Mouse (Mus musculus) T-helper 2 cell (primary cell): ENCODE measurements at regions not wholly inside any gene's neighbourhood (a gene's known extent, or its start where the extent isn't known, plus 50 kb on each side); places are given as distances from the start of the nearest gene placed in this dataset.

Source experiments
- in situ Hi-C: fragments of 300-600 bp; cut with MboI, MseI; formaldehyde crosslinking; loops from one replicate; pipeline ENCODE4 v1.15.1; 2025; ENCODE audit warnings: high pct_unique_total_duplicates

- in situ Hi-C loops = no loop called here
Observed at GRCm38 (mm10) chr12:11518379-11518778, 62.5 kb downstream of the Rad51ap2 start.

GRCm38 (mm10) chr12:11562891-11563290 is 107.0 kb downstream of the Rad51ap2 start:
- in situ Hi-C loops = no loop called here

- in situ Hi-C loops = no loop called here
Observed at GRCm38 (mm10) chr12:11570160-11570559, 114.3 kb downstream of the Rad51ap2 start.

GRCm38 (mm10) chr12:11603946-11604345 is 148.1 kb downstream of the Rad51ap2 start:
- in situ Hi-C loops = no loop called here

GRCm38 (mm10) chr12:11608733-11609132 is 152.9 kb downstream of the Rad51ap2 start:
- in situ Hi-C loops = no loop called here

GRCm38 (mm10) chr12:11611656-11612055 is 155.8 kb downstream of the Rad51ap2 start:
- in situ Hi-C loops = no loop called here

GRCm38 (mm10) chr12:11615237-11615636 is 159.4 kb downstream of the Rad51ap2 start:
- in situ Hi-C loops = no loop called here

- in situ Hi-C loops = no loop called here
Observed at GRCm38 (mm10) chr12:11623561-11623960, 167.7 kb downstream of the Rad51ap2 start.

GRCm38 (mm10) chr12:11630178-11630577 is 174.3 kb downstream of the Rad51ap2 start:
- in situ Hi-C loops = loop anchor here (10.0 kb wide), 1 partner anchor 765 kb away; no protein-coding TSS in a partner anchor

- in situ Hi-C loops = loop anchor here (10.0 kb wide), 1 partner anchor 767 kb away; no protein-coding TSS in a partner anchor
Observed at GRCm38 (mm10) chr12:11631790-11632189, 175.9 kb downstream of the Rad51ap2 start.

GRCm38 (mm10) chr12:11673281-11673680 is 217.4 kb downstream of the Rad51ap2 start:
- in situ Hi-C loops = no loop called here

GRCm38 (mm10) chr12:11694797-11695196 is 238.9 kb downstream of the Rad51ap2 start:
- in situ Hi-C loops = no loop called here

- in situ Hi-C loops = no loop called here
Observed at GRCm38 (mm10) chr12:11708879-11709602, 253.2 kb downstream of the Rad51ap2 start.

GRCm38 (mm10) chr12:11717633-11718032 is 261.8 kb downstream of the Rad51ap2 start:
- in situ Hi-C loops = no loop called here

- in situ Hi-C loops = no loop called here
Observed at GRCm38 (mm10) chr12:11751471-11751870, 295.6 kb downstream of the Rad51ap2 start.

GRCm38 (mm10) chr12:11754184-11754907 is 298.5 kb downstream of the Rad51ap2 start:
- in situ Hi-C loops = no loop called here

- in situ Hi-C loops = no loop called here
Observed at GRCm38 (mm10) chr12:11802326-11802725, 346.4 kb downstream of the Rad51ap2 start.

- in situ Hi-C loops = no loop called here
Observed at GRCm38 (mm10) chr12:11803162-11803561, 347.3 kb downstream of the Rad51ap2 start.

- in situ Hi-C loops = no loop called here
Observed at GRCm38 (mm10) chr12:11829701-11830100, 373.8 kb downstream of the Rad51ap2 start.

GRCm38 (mm10) chr12:11831292-11831691 is 375.4 kb downstream of the Rad51ap2 start:
- in situ Hi-C loops = no loop called here

GRCm38 (mm10) chr12:11837819-11838472 is 382.1 kb downstream of the Rad51ap2 start:
- in situ Hi-C loops = no loop called here

GRCm38 (mm10) chr12:11851034-11851433 is 395.2 kb downstream of the Rad51ap2 start:
- in situ Hi-C loops = loop anchor here (10.0 kb wide), 1 partner anchor 1124 kb away; no protein-coding TSS in a partner anchor
